Mouse (Mus musculus) limb, embryonic 15.5 days (tissue): ENCODE measurements around the gene Zcchc18. TPM values are rescaled to one million over a fixed set of nuclear protein-coding genes. Genes with fewer than 3 reads are reported as not detected.

Experiments
- ATAC-seq: fragments of 200-750 bp; cut with Nextera tagmentation; 2 replicates; pipeline ENCODE4 v1.8.0; 2017; ENCODE audit warnings: low read depth, moderate TSS enrichment; ENCODE audit not compliant: insufficient number of reproducible peaks, low FRiP score, low TSS enrichment
- H3K27ac ChIP-seq: fragments of 300-500 bp; sonication (generic); 2 replicates; pipeline ENCODE4 v1.5.1; 2015; ENCODE audit warnings: moderate library complexity, mild to moderate bottlenecking, inconsistent platforms
- H3K27me3 ChIP-seq: fragments of 300-500 bp; sonication (generic); 2 replicates; pipeline ENCODE4 v1.6.1; 2015; ENCODE audit warnings: inconsistent platforms
- H3K36me3 ChIP-seq: fragments of 300-500 bp; sonication (generic); 2 replicates; pipeline ENCODE4 v1.6.1; 2015; ENCODE audit warnings: inconsistent platforms
- H3K4me1 ChIP-seq: fragments of 300-500 bp; sonication (generic); 2 replicates; pipeline ENCODE4 v1.6.1; 2015; ENCODE audit warnings: inconsistent platforms
- H3K4me2 ChIP-seq: fragments of 300-500 bp; sonication (generic); 2 replicates; pipeline ENCODE4 v1.6.1; 2015; ENCODE audit warnings: mild to moderate bottlenecking, inconsistent platforms
- H3K4me3 ChIP-seq: fragments of 300-500 bp; sonication (generic); 2 replicates; pipeline ENCODE4 v1.5.1; 2015; ENCODE audit warnings: mild to moderate bottlenecking, inconsistent platforms
- H3K9ac ChIP-seq: fragments of 300-500 bp; sonication (generic); 2 replicates; pipeline ENCODE4 v1.6.1; 2015; ENCODE audit warnings: inconsistent platforms
- H3K9me3 ChIP-seq: fragments of 300-500 bp; sonication (generic); 2 replicates; pipeline ENCODE4 v1.6.1; 2016; ENCODE audit warnings: inconsistent platforms
- WGBS: fragments of 180-500 bp; shearing (Covaris S2); methylation state at CpG from one replicate; pipeline ENCODE4 v1.1.7; 2015; 5-methylcytosine and 5-hydroxymethylcytosine counted together
- polyA plus RNA-seq: library from polyadenylated mRNA; unstranded; fragments of >200 nt; fragmentation: Nextera tagmentation; extraction: Ambion mirVana; gene quantifications from 2 replicates; pipeline ENCODE4 v1.2.1, GENCODE M21; 2015

Zcchc18 gene
- polyA plus RNA-seq, 1 experiment from 2014 or later, result 16.3 TPM

DNA sequence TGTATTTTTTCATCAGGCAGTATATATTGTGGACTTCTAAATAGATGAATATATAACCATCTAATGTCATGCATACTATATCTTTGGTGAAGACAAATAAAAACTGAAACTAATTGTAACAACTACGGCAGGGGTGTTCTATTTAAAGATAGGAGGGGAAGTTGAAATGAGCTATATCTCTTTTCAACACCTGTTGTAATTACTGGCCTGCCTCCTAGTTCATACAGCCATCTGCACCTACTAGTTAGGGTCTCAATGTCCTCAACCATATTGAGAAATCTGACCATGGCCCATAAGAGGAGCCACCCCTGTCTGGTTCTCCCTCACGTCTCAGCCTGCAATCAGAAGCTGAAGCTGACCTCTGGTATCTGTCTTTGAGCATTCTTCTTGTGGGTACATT, 3.3 kb downstream of the Zcchc18 start:
- peaks cover 27% of the 10 kb centered on the region; the same call in 1 of the 2 replicates for H3K27me3 ChIP-seq
- 78% methylated on average over 2 of the region's 2 CpGs for WGBS
- no peak for ATAC-seq

DNA sequence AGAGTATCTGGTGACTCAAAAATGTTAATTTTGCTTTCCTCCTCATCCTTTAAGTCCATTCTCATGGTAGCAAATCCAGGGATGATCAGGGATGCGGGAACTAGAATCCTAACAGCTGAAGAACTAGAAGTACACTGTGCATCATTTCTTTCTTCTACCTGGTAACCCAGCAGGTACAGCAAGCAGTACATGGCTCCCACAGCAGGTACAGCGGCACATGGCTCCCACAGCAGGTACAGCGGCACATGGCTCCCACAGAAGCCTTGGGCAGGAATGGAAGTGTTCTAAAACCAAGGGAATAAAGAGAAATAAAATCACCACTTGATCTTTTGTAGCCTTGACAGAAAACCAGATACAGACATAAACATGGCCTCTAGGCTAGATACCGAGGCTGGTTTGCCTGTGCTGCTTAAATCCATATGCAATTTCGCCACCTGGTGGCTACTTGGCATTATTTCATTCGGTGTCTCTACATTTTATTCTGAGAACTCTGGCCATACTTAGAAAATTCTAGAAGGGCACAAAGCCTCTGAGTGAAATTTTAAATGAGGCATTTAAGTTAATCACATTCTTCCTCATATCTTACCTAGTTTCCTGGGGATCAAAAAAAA, 22.2 kb downstream of the Zcchc18 start:
- H3K27me3 ChIP-seq, result no peaks in the 10 kb centered on the region
- H3K36me3 ChIP-seq, result no peaks in the 10 kb centered on the region; the same call in 1 of the 2 replicates
- no peaks in the 10 kb centered on the region for H3K4me1 ChIP-seq
- H3K9me3 ChIP-seq, result no peaks in the 10 kb centered on the region
- H3K9ac ChIP-seq, result no peak overlapping the region
- no peak for ATAC-seq
- H3K4me3 ChIP-seq, result no peak overlapping the region
- H3K27ac ChIP-seq, result no peak overlapping the region
- WGBS, result 57% methylated on average over 6 of the region's 6 CpGs
- no peak overlapping the region for H3K4me2 ChIP-seq

More for the DNA sequence above, 3.3 kb downstream of the Zcchc18 start:
- no peaks in the 10 kb centered on the region for H3K9me3 ChIP-seq
- no peak overlapping the region for H3K27ac ChIP-seq
- no peaks in the 10 kb centered on the region for H3K36me3 ChIP-seq
- H3K4me2 ChIP-seq, result no peak overlapping the region
- H3K4me3 ChIP-seq, result no peak overlapping the region
- H3K4me1 ChIP-seq, result no peaks in the 10 kb centered on the region
- no peak overlapping the region for H3K9ac ChIP-seq

DNA sequence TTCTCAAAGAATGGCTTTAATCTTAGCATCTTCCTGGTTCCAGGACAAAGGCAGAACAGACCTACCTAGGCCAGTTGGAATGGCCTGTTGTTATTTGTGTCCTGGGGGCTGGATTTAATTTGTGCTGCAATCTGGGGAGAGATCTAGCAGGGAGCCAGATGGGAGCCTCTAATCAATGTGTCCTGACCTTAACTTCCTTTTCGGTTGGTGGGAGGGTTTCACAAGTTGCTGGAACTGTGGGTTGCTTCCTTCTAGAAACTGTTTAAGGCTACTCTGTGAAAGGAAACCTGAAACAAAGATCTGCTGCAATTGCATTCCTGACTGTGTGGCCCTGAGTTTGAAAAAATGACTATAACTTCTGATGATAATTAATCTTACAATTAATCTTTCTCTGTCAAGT, 24.7 kb downstream of the Zcchc18 start:
- H3K4me3 ChIP-seq, result no peak overlapping the region
- no peaks in the 10 kb centered on the region for H3K4me1 ChIP-seq
- no peaks in the 10 kb centered on the region for H3K36me3 ChIP-seq
- H3K27ac ChIP-seq, result no peak overlapping the region
- H3K9ac ChIP-seq, result no peak overlapping the region
- 44% methylated on average over 1 of the region's 1 CpGs for WGBS
- H3K27me3 ChIP-seq, result no peaks in the 10 kb centered on the region
- no peak for ATAC-seq
- no peak overlapping the region for H3K4me2 ChIP-seq
- H3K9me3 ChIP-seq, result no peaks in the 10 kb centered on the region

DNA sequence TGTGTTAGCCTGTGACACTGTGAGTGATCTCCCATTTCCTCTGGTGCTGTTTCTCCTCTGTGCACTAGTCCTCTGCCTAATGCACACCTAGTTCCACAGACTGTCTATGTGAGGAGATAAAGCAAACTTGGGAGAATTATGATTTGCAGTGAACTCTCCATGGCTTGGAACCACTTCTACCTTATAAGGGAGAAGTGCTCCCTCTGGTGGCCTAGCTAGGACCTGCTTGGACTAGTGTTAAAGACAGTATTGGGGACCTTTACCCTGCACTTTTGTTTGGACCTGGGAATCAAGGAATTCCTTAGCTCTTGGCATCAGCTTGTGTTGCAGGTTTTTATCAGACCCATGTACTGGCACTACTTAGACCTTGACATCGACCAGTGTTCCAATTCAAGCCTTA, 26.4 kb downstream of the Zcchc18 start:
- Histone ChIP-seq H3K27me3 (no peaks in the 10 kb centered on the region), H3K4me2 (no peak overlapping the region), H3K9ac (no peak overlapping the region), H3K4me1 (no peaks in the 10 kb centered on the region), H3K9me3 (no peaks in the 10 kb centered on the region), H3K4me3 (no peak overlapping the region), H3K36me3 (no peaks in the 10 kb centered on the region), H3K27ac (no peak overlapping the region)
- ATAC-seq, result no peak
- WGBS, result 21% methylated on average over 1 of the region's 1 CpGs

DNA sequence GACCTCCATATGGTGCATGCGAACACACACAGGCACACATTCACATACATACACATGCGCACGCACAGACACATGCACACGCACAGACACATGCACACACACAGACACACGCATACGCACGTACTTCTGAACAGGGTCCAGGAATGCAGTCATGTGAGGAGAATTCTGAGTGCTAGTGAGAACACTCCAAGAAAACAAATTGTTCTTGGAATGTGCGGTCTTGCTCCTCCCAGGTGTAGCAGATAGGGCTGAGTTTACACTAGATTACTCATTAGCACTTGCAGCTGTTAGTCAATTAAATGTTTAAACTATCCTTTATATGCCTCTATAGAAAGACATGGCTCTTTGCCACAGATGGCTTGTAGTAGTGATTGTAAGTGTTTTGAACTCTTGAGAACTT, 38.0 kb downstream of the Zcchc18 start:
- Histone ChIP-seq H3K36me3 (0 out of 2 replicates have a peak, but pooled peaks cover 3% of the 10 kb centered on the region), H3K9me3 (no peaks in the 10 kb centered on the region), H3K9ac (no peak overlapping the region), H3K4me3 (no peak overlapping the region), H3K27me3 (no peaks in the 10 kb centered on the region), H3K4me1 (no peaks in the 10 kb centered on the region), H3K27ac (no peak overlapping the region), H3K4me2 (no peak overlapping the region)
- WGBS, result 93% methylated on average over 8 of the region's 8 CpGs
- no peak for ATAC-seq

DNA sequence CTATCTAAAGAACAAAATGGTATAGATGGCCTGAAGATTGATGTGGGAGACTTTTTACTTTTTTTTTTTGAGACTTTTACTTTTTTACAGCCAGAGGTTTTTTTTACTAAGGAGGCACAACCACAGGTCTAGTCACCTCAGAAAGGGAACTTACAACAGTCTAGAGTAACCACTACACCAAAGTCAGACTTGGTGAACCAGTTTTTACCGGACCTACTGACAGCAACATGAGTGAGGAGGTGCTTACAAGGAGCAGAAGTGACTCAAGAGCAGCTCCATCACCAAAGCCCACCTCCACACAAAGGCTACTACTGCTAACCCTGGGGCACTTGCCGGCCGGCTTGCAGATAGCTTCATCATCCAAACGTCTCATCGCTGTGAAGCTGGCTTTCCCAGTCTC, 38.8 kb downstream of the Zcchc18 start:
- WGBS, result 89% methylated on average over 5 of the region's 5 CpGs
- H3K9ac ChIP-seq, result no peak overlapping the region
- ATAC-seq, result no peak

DNA sequence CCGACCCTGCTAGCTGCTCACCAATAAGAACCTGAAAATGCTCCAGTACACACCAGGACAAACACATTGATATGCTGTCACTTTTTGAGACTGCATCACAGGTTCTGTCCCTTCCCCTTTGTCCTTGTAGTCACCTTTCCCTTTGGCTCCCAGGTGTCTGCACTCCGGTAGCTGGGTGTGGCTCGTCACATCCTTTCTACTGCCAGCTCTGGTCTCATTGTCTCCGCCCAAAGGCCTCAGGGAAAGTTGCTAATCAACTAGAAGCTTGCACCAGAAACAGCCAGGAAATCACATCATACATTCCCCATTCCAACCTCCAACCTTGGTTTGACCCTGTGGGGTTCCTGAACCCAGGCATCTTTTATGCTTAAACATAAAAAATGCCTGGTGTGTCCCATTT, 41.4 kb downstream of the Zcchc18 start:
- no peak overlapping the region for H3K9ac ChIP-seq
- no peaks in the 10 kb centered on the region; the same call in 1 of the 2 replicates for H3K4me1 ChIP-seq
- 62% methylated on average over 4 of the region's 4 CpGs for WGBS
- no peak overlapping the region for H3K4me2 ChIP-seq
- ATAC-seq, result no peak
- H3K27me3 ChIP-seq, result no peaks in the 10 kb centered on the region
- H3K36me3 ChIP-seq, result no peaks in the 10 kb centered on the region
- H3K27ac ChIP-seq, result no peak overlapping the region
- no peak overlapping the region for H3K4me3 ChIP-seq
- H3K9me3 ChIP-seq, result no peaks in the 10 kb centered on the region

More for the DNA sequence above, 38.8 kb downstream of the Zcchc18 start:
- H3K4me3 ChIP-seq, result no peak overlapping the region
- H3K4me1 ChIP-seq, result no peaks in the 10 kb centered on the region; the same call in 1 of the 2 replicates
- H3K4me2 ChIP-seq, result no peak overlapping the region
- no peaks in the 10 kb centered on the region for H3K27me3 ChIP-seq
- H3K36me3 ChIP-seq, result 0 out of 2 replicates have a peak, but pooled peaks cover 3% of the 10 kb centered on the region
- no peak overlapping the region for H3K27ac ChIP-seq
- no peaks in the 10 kb centered on the region for H3K9me3 ChIP-seq

DNA sequence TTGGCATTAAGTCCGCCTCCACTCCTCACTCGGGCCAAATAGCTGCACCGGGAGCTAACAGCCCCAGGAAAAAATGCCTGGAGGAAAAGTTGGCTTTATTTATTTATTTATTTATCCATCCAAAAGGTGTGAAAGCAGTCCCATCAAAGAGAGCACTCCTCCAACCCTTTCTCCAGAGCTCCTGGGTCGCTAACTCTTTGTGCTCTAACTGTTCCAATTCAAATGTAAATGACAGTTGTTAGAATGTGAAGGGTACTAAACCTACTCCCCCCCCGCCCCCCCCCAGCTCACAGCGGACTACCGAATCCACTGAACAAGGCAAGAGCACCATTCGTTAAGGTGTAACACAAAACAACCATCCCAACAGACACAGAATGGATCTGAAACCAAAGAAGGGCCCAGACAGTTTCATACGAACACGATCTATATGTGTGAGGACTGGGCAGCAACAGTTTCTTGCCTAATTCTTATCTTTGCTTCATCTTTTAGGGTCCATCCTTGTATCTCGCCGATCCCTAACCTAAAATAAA, 44.6 kb downstream of the Zcchc18 start:
- 15% methylated on average over 12 of the region's 12 CpGs for WGBS
- no peaks in the 10 kb centered on the region for H3K27me3 ChIP-seq
- no peak for ATAC-seq
- H3K9me3 ChIP-seq, result no peaks in the 10 kb centered on the region
- peak overlapping the region; percentile 89 for H3K27ac ChIP-seq
- H3K4me1 ChIP-seq, result no peaks in the 10 kb centered on the region; the same call in 1 of the 2 replicates
- H3K9ac ChIP-seq, result 0 out of 2 replicates have a peak overlapping the region, but pooled peaks have one; percentile 17
- H3K4me2 ChIP-seq, result peak overlapping the region; percentile 49
- H3K36me3 ChIP-seq, result no peaks in the 10 kb centered on the region
- H3K4me3 ChIP-seq, result peak overlapping the region; percentile 52

DNA sequence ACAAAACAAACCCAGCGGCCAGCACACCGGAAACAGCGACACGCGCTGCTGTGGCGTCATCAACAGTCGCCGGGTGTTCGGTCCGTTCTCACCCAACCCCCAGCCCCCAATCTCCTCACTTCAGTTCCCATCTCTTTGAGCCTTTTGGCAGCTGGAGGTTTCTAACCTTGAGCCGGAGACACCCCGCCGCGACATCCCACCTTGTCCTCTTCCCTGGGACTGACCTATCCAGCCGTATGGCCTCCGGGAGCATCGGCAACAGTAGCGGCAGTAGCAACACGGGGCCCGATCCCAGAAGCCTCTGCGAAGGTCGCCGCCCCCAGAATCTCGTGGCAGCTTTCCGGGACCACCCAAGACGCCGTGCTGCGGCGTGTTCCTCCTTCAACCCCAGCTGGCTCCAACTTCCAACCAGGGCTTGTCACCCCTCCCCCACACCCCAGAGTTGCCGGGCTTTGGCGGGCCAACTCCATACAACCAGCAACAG, 45.1 kb downstream of the Zcchc18 start, which contains the start of gene Slc25a53:
Gene Slc25a53 (minus strand): TSS at position 303 of the 484 bp plus-strand sequence.
- no peaks in the 10 kb centered on the region for H3K9me3 ChIP-seq
- peak; percentile 86 for ATAC-seq
- H3K27me3 ChIP-seq, result no peaks in the 10 kb centered on the region
- peak within 1 kb of the TSS; percentile 48; the same call in 1 of the 2 replicates for H3K9ac ChIP-seq
- H3K36me3 ChIP-seq, result no peaks in the 10 kb centered on the region
- H3K4me3 ChIP-seq, result peak within 1 kb of the TSS; percentile 52
- 19% methylated on average over 31 of the region's 31 CpGs for WGBS
- H3K4me2 ChIP-seq, result peak within 1 kb of the TSS; percentile 49
- peak within 1 kb of the TSS; percentile 89 for H3K27ac ChIP-seq
- H3K4me1 ChIP-seq, result no peaks in the 10 kb centered on the region; the same call in 1 of the 2 replicates

DNA sequence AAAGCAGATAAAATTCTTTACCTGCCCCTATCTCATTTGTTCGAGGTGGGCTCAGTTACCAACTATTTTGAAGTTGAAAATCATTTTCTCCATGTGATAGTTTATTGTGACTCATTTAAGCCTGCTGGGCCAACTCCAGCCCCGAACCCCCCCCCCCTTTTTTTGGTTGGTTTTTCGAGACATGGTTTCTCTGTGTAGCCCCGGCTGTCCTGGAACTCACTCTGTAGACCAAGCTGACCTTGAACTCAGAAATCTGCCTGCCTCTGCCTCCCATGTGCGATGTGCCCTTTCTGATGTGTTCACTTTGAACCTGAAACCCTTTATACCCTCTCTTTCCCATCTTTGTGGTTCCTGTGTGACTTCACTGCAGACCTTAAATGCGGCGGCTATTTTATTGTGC, 45.5 kb downstream of the Zcchc18 start:
- no peaks in the 10 kb centered on the region for H3K27me3 ChIP-seq
- no peak for ATAC-seq
- H3K27ac ChIP-seq, result peak overlapping the region; percentile 89

More for the DNA sequence above, 45.5 kb downstream of the Zcchc18 start:
- Histone ChIP-seq H3K4me2 (peak overlapping the region; percentile 32), H3K4me3 (peak overlapping the region; percentile 52), H3K36me3 (no peaks in the 10 kb centered on the region), H3K9me3 (no peaks in the 10 kb centered on the region), H3K9ac (no peak overlapping the region), H3K4me1 (no peaks in the 10 kb centered on the region; the same call in 1 of the 2 replicates)
- WGBS, result 46% methylated on average over 7 of the region's 7 CpGs
